10 mouse cellular contexts compared by ENCODE assay signal in genomic region chr14:78677852-78678588, GRCm38 (mm10). TPM values are rescaled to one million over a fixed set of nuclear protein-coding genes. Genes with fewer than 3 reads are reported as not detected.
DNase-seq lines count a peak whose midpoint lies in the region; ATAC-seq and TF ChIP-seq lines count a peak whose summit lies in the region.
"Had no signal": no experiment of that assay in that cellular context is flagged by ENCODE, and none has a peak within 500 bp of the region (broad histone marks: within the 10 kb centered on the region; RNA-seq: fewer than 3 reads in every experiment).

No protein-coding gene starts in this region.

- no peaks in the 10 kb centered on the region for H3K36me3 ChIP-seq in hindbrain, embryonic 14.5 days (replicated peaks; ENCODE audit: control insufficient read depth, insufficient read depth)
- H3K36me3 ChIP-seq: embryonic facial prominence, embryonic 12.5 days had no signal

- H3K4me1 ChIP-seq in cerebellum, adult 2 months (ENCODE audit: control insufficient read depth, insufficient read depth, low read length): peaks cover 4% of the 10 kb centered on the region; the same call in 1 of the 2 replicates
- H3K4me1 ChIP-seq in hindbrain, embryonic 14.5 days (replicated peaks; ENCODE audit: control insufficient read depth, insufficient read depth, low read length): peaks cover 7% of the 10 kb centered on the region; the same call in 1 of the 2 replicates

- no peaks in the 10 kb centered on the region for H3K27me3 ChIP-seq in cerebellum, adult 2 months (ENCODE audit: control insufficient read depth, insufficient read depth, low read length)
- no peaks in the 10 kb centered on the region for H3K27me3 ChIP-seq in hindbrain, embryonic 14.5 days (ENCODE audit: control insufficient read depth, insufficient read depth, low read length)
- H3K27me3 ChIP-seq: embryonic facial prominence, embryonic 12.5 days had no signal

- TF ChIP-seq CTCF in cerebellum, adult 2 months (IDR thresholded peaks at IDR 0.05; ENCODE audit: borderline replicate concordance, insufficient read depth, low read depth, low read length): no peak

- no peaks in the 10 kb centered on the region for H3K9me3 ChIP-seq in hindbrain, embryonic 14.5 days (ENCODE audit: control insufficient read depth, low read length)
- H3K9me3 ChIP-seq: embryonic facial prominence, embryonic 12.5 days had no signal

- H3K27ac ChIP-seq in cerebellum, adult 2 months (ENCODE audit: insufficient read depth, low read length): no peak overlapping the region
- H3K27ac ChIP-seq in hindbrain, embryonic 14.5 days: no peak overlapping the region
- H3K27ac ChIP-seq: embryonic facial prominence, embryonic 12.5 days; liver, embryonic 14.5 days had no signal

- peak overlapping the region; percentile 15; the same call in 1 of the 2 replicates for H3K4me2 ChIP-seq in hindbrain, embryonic 14.5 days (replicated peaks)
- H3K4me2 ChIP-seq: embryonic facial prominence, embryonic 12.5 days had no signal

- no peak for TF ChIP-seq POLR2A in cerebellum, adult 2 months (IDR thresholded peaks at IDR 0.05; ENCODE audit: borderline replicate concordance, insufficient read depth, low read length)

- DNase-seq in cerebellum, adult 2 months: peak; percentile 13 to 14
- no peak for DNase-seq in cerebellum, adult 11-12 months
- DNase-seq in thymus, postnatal 4 days: peak; percentile 31
- no peak for DNase-seq in thymus, postnatal 14 days
- DNase-seq in hindbrain, embryonic 14.5 days (ENCODE audit: low spot score): peak; percentile 47
- peak; percentile 30 for DNase-seq in lung, postnatal 36 days
- DNase-seq in urinary bladder, adult 2 months (ENCODE audit: low spot score): no peak
- DNase-seq in urinary bladder, postnatal 10 days (ENCODE audit: low spot score): no peak

- H3K4me3 ChIP-seq in cerebellum, adult 2 months (replicated peaks; ENCODE audit: insufficient read depth, low read depth, low read length): no peak overlapping the region
- H3K4me3 ChIP-seq in hindbrain, embryonic 14.5 days (replicated peaks; ENCODE audit: low read length): no peak overlapping the region
- H3K4me3 ChIP-seq: embryonic facial prominence, embryonic 12.5 days had no signal

- no peak overlapping the region; the same call in 1 of the 2 replicates for H3K9ac ChIP-seq in hindbrain, embryonic 14.5 days
- H3K9ac ChIP-seq: embryonic facial prominence, embryonic 12.5 days; liver, embryonic 14.5 days had no signal

- 44% methylated on average over 7 of the region's 7 CpGs for WGBS in cerebellum, adult 2 months
- WGBS in hindbrain, embryonic 14.5 days: 26% methylated on average over 7 of the region's 7 CpGs

- 0 out of 2 replicates have a peak, but pooled peaks have one; percentile 53 for ATAC-seq in hindbrain, embryonic 14.5 days (ENCODE audit: low FRiP score)

RNA-seq across cellular contexts. Expression of gene Dgkh, which starts 54.6 kb away (rescaled TPM):
- 8.9 and 9.5 TPM in 2 replicates for polyA plus RNA-seq in cerebellum, adult 2 months (2012; rRNA removed)
- 4.0 and 4.1 TPM in 2 replicates for polyA plus RNA-seq in hindbrain, embryonic 14.5 days (2014; fragmentation: Nextera tagmentation; extraction: Ambion mirVana)
- 5.6 and 6.2 TPM in 2 replicates for polyA plus RNA-seq in urinary bladder, adult 2 months (2012; rRNA removed)

Comparison
In these comparisons a context has a peak if more than half of its experiments do, and no peak if none do; other contexts are left out.
1. DNase-seq: peak in cerebellum, adult 2 months (2 of 2), thymus, postnatal 4 days (single experiment), hindbrain, embryonic 14.5 days (single experiment) and lung, postnatal 36 days (single experiment); none in cerebellum, adult 11-12 months (single experiment), thymus, postnatal 14 days (single experiment), urinary bladder, adult 2 months (single experiment) and urinary bladder, postnatal 10 days (single experiment).